Mouse (Mus musculus): ENCODE results near the gene Pitpna. TPM values are rescaled to one million over a fixed set of nuclear protein-coding genes. Genes with fewer than 3 reads are reported as not detected.
"Not testable (repeated sequence)": the region's sequence is repeated elsewhere in the genome, so short reads cannot be mapped to it uniquely, and the experiment has no call there.

Gene Pitpna
- polyA plus RNA-seq, 1 experiment from 2014 or later = 61.9 TPM

- no peaks in the 10 kb centered on the region for H3K9me3 ChIP-seq
- no peak overlapping the region for H3K4me3 ChIP-seq
- no peaks in the 10 kb centered on the region for H3K27me3 ChIP-seq (ENCODE audit: poor library complexity, severe bottlenecking)
- no peak overlapping the region for H3K27ac ChIP-seq
- H3K36me3 ChIP-seq (replicated peaks) = no peaks in the 10 kb centered on the region
- no peak for DNase-seq (ENCODE audit: extremely low spot score, low spot score)
- H3K4me1 ChIP-seq = no peaks in the 10 kb centered on the region
- WGBS = 95% methylated on average over 7 of the region's 7 CpGs
Observed at GRCm38 (mm10) chr11:75581495-75582149, 6.3 kb upstream of the Pitpna start.

- no peaks in the 10 kb centered on the region for H3K9me3 ChIP-seq
- H3K4me1 ChIP-seq = peaks cover 14% of the 10 kb centered on the region
- no peaks in the 10 kb centered on the region for H3K27me3 ChIP-seq (ENCODE audit: poor library complexity, severe bottlenecking)
- H3K36me3 ChIP-seq (replicated peaks) = no peaks in the 10 kb centered on the region
- no peak for DNase-seq (ENCODE audit: extremely low spot score, low spot score)
- H3K4me3 ChIP-seq = no peak overlapping the region
- H3K27ac ChIP-seq = no peak overlapping the region
- WGBS = 83% methylated on average over 2 of the region's 2 CpGs
Observed at GRCm38 (mm10) chr11:75583521-75583920, 4.4 kb upstream of the Pitpna start.

DNA sequence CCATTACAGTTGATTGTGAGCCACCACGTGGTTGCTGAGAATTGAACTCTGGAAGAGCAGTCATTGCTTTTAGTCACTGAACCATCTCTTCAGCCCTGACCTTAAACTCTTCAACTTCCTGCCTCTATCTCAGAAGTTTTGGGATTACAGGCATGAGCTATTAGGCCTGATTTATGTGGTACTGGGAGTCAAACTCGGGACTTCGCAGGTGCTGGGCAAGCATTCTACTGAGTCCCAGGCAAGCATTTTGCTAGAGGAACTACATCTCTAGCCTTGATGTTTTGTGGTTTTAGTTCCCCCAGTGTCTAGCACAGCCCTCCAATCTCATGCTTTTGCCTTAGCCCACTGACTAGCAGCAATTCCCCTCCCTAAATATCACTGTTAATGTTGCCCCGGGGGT is 2.8 kb upstream of the Pitpna start:
- H3K27ac ChIP-seq = no peak overlapping the region
- DNase-seq (ENCODE audit: extremely low spot score, low spot score) = no peak
- H3K9me3 ChIP-seq = no peaks in the 10 kb centered on the region
- H3K4me3 ChIP-seq = no peak overlapping the region
- H3K4me1 ChIP-seq = peaks cover 29% of the 10 kb centered on the region
- 86% methylated on average over 4 of the region's 4 CpGs for WGBS
- 0 out of 2 replicates have a peak, but pooled peaks cover under 1% of the 10 kb centered on the region for H3K36me3 ChIP-seq (replicated peaks)
- no peaks in the 10 kb centered on the region for H3K27me3 ChIP-seq (ENCODE audit: poor library complexity, severe bottlenecking)

- 72% methylated on average over 5 of the region's 5 CpGs for WGBS
- H3K9me3 ChIP-seq = no peaks in the 10 kb centered on the region
- peaks cover 33% of the 10 kb centered on the region for H3K4me1 ChIP-seq
- H3K4me3 ChIP-seq = no peak overlapping the region
- DNase-seq (ENCODE audit: extremely low spot score, low spot score) = no peak
- peaks cover 6% of the 10 kb centered on the region; the same call in 1 of the 2 replicates for H3K36me3 ChIP-seq (replicated peaks)
- no peaks in the 10 kb centered on the region for H3K27me3 ChIP-seq (ENCODE audit: poor library complexity, severe bottlenecking)
- no peak overlapping the region for H3K27ac ChIP-seq
Observed at GRCm38 (mm10) chr11:75585978-75586377, 1.9 kb upstream of the Pitpna start.

DNA sequence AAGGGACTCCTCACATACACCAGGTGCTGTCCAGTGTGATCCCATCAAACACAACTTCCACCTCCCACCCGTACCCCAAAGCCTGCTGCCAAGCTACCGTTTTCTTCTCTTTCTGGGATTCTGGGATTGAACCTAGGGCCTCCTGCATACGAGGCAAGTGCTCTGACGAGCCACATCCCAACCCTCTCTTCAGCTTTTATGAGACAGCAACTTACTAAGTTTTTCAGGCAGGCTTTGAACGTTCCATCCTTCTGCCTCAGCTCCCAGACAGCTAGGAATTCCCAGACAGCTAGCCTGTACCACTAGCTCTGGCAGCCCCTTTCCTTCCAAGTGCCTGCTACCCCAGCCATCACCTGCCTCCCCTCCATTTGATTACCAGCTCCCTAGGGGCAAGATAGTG is 934 bp upstream of the Pitpna start:
- DNase-seq (ENCODE audit: extremely low spot score, low spot score) = no peak
- H3K9me3 ChIP-seq = no peaks in the 10 kb centered on the region
- H3K36me3 ChIP-seq (replicated peaks) = peaks cover 14% of the 10 kb centered on the region
- H3K4me1 ChIP-seq = peaks cover 33% of the 10 kb centered on the region
- no peaks in the 10 kb centered on the region for H3K27me3 ChIP-seq (ENCODE audit: poor library complexity, severe bottlenecking)
- H3K4me3 ChIP-seq = no peak overlapping the region
- H3K27ac ChIP-seq = no peak overlapping the region; the same call in 1 of the 2 replicates
- 85% methylated on average over 5 of the region's 5 CpGs for WGBS

DNA sequence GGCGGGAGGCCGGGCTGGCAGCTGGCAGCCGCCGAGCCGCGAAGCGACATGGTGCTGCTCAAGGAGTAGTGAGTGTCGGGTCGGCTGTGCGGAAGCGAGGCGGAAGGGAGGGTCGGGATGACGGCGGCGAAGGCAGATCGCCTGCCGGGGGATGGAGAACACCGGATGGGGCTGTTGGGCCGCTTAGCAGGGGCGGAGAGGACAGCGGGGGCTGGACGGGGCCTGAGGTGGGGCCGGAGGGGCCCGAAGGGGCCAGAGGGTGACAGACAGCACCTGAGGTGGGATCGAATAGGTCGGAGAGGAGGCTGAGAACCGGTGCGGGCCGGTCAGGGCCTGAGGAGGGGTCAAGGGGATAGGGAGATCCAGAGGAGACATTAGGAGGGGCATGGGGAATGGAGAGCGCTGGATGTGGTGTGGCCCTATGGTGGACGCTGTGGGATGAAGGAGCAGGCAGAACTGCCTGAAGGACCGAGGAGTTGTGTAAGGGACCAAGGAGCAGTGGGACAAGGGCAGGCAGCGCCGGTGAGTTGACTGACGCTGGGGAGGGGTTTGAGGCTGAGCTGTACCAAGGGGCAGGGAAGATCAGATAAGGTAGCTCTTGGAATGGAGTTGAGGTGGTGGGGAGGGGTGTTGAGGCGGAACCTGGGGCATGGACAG is 516 bp downstream of the Pitpna start:
- Histone ChIP-seq H3K27ac (peak overlapping the region; percentile 89), H3K36me3 (replicated peaks) (peaks cover 29% of the 10 kb centered on the region), H3K4me3 (peak overlapping the region; percentile 76), H3K9me3 (no peaks in the 10 kb centered on the region), H3K4me1 (peaks cover 33% of the 10 kb centered on the region), H3K27me3 (ENCODE audit: poor library complexity, severe bottlenecking) (no peaks in the 10 kb centered on the region)
- DNase-seq (ENCODE audit: extremely low spot score, low spot score) = no peak
- under 1% methylated on average over 37 of the region's 37 CpGs for WGBS

DNA sequence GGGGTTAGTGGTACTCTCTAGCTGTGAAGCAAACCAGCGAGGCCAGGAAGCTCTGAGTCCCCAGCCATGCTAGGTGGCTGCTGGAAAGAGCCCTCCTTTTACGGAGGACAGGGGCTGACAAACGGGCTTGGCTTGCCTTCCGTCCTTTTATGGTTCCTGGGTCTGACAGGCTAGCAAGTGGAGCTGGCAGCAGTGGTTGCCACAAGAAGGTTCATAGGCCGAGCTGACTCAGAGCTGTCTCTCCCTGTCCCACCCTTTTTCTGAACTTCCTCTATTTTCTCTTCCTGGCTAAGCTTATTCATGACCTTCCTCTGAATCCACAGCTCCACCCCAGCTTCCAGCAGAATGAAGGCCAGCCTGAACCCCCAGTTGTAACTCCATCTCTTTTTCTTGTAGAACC is 4.7 kb downstream of the Pitpna start:
- WGBS = 95% methylated on average over 5 of the region's 5 CpGs
- H3K27me3 ChIP-seq (ENCODE audit: poor library complexity, severe bottlenecking) = no peaks in the 10 kb centered on the region
- no peak overlapping the region for H3K27ac ChIP-seq
- no peak overlapping the region for H3K4me3 ChIP-seq
- H3K36me3 ChIP-seq (replicated peaks) = peaks cover 70% of the 10 kb centered on the region
- no peak for DNase-seq (ENCODE audit: extremely low spot score, low spot score)
- peaks cover 33% of the 10 kb centered on the region for H3K4me1 ChIP-seq
- H3K9me3 ChIP-seq = no peaks in the 10 kb centered on the region

DNA sequence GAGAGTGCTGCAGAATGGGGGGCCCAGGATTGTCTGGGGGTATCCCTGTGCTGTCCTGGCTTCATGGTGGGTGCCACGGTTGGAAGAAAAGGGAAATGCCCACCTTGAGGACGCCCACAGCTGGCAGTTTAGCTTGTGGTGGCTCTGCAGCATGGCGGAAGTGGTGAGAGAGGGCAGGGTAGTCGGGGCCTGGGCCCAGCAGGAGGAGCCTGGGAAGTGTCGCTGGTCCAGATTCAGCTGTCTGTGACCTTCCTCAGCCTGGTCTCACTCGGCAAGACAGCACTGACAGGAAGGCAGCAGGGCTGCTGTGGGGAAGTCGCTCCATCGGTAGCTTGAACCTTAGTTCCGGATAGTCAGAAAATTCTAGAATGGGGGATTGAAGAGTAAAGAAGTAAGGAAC is 6.5 kb downstream of the Pitpna start:
- WGBS = 90% methylated on average over 9 of the region's 9 CpGs
- Histone ChIP-seq H3K4me3 (no peak overlapping the region), H3K27ac (no peak overlapping the region), H3K36me3 (replicated peaks) (peaks cover 87% of the 10 kb centered on the region), H3K27me3 (ENCODE audit: poor library complexity, severe bottlenecking) (no peaks in the 10 kb centered on the region), H3K4me1 (peaks cover 16% of the 10 kb centered on the region), H3K9me3 (no peaks in the 10 kb centered on the region)
- DNase-seq (ENCODE audit: extremely low spot score, low spot score) = no peak

DNA sequence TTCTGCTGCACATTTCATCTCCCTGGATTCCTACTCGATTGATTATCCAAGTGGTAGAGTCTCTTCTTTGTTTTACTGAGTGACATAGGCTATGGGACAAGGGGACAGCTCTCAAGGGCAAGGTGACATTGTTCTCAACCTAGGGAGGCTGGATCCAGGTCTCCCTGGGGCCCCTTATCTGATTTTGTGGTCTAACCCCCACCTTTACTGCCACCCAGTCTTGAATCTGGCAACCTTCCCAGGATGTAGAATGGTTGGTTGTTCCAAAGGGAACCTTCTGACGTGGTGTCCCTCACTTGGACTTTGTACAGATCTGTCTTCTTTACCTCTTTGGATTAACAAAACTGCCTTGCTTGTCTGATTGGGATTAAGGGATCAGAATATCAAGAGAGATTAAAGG is 7.5 kb downstream of the Pitpna start:
- Histone ChIP-seq H3K4me3 (no peak overlapping the region), H3K9me3 (no peaks in the 10 kb centered on the region), H3K27me3 (ENCODE audit: poor library complexity, severe bottlenecking) (no peaks in the 10 kb centered on the region), H3K27ac (no peak overlapping the region), H3K4me1 (peaks cover 6% of the 10 kb centered on the region), H3K36me3 (replicated peaks) (peaks cover 90% of the 10 kb centered on the region)
- 79% methylated on average over 2 of the region's 2 CpGs for WGBS
- no peak for DNase-seq (ENCODE audit: extremely low spot score, low spot score)

DNA sequence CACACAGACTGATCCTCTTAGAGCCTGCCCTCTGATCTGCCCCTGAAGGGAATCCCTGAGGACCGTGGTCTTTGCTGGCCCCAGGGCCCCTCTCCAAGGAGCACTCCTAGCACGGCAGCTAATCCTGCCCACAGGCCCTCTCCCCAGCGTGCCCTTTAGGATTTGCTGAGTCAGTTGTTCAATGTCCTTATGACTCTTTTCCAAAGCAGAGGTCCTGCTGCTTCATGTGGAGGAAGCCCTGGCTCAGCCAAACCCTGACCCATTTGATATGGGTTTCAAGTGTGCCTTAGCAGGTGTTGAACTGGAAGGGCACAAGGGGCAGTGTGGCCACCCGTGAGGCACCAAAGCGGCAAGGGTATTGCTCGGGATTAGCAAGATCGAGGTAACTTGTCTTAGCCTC is 7.9 kb downstream of the Pitpna start:
- Histone ChIP-seq H3K9me3 (no peaks in the 10 kb centered on the region), H3K36me3 (replicated peaks) (peaks cover 91% of the 10 kb centered on the region), H3K27ac (no peak overlapping the region), H3K4me1 (peaks cover 6% of the 10 kb centered on the region), H3K4me3 (no peak overlapping the region), H3K27me3 (ENCODE audit: poor library complexity, severe bottlenecking) (no peaks in the 10 kb centered on the region)
- no peak for DNase-seq (ENCODE audit: extremely low spot score, low spot score)
- 58% methylated on average over 7 of the region's 7 CpGs for WGBS

GRCm38 (mm10) chr11:75596726-75597255 is 8.9 kb downstream of the Pitpna start:
- peaks cover 94% of the 10 kb centered on the region for H3K36me3 ChIP-seq (replicated peaks)

GRCm38 (mm10) chr11:75598004-75598403 is 10.1 kb downstream of the Pitpna start:
- H3K27me3 ChIP-seq (ENCODE audit: poor library complexity, severe bottlenecking) = no peaks in the 10 kb centered on the region
- WGBS = 93% methylated on average over 6 of the region's 6 CpGs

More at GRCm38 (mm10) chr11:75596726-75597255, 8.9 kb downstream of the Pitpna start:
- Histone ChIP-seq H3K9me3 (no peaks in the 10 kb centered on the region), H3K4me1 (peaks cover 6% of the 10 kb centered on the region), H3K4me3 (no peak overlapping the region), H3K27ac (no peak overlapping the region), H3K27me3 (ENCODE audit: poor library complexity, severe bottlenecking) (no peaks in the 10 kb centered on the region)
- no peak for DNase-seq (ENCODE audit: extremely low spot score, low spot score)
- 95% methylated on average over 3 of the region's 3 CpGs for WGBS

GRCm38 (mm10) chr11:75599802-75600201 is 11.9 kb downstream of the Pitpna start:
- H3K36me3 ChIP-seq (replicated peaks) = peaks cover 91% of the 10 kb centered on the region

More at GRCm38 (mm10) chr11:75598004-75598403, 10.1 kb downstream of the Pitpna start:
- Histone ChIP-seq H3K4me1 (peaks cover 6% of the 10 kb centered on the region), H3K27ac (no peak overlapping the region), H3K4me3 (no peak overlapping the region), H3K9me3 (no peaks in the 10 kb centered on the region), H3K36me3 (replicated peaks) (peaks cover 94% of the 10 kb centered on the region)
- no peak for DNase-seq (ENCODE audit: extremely low spot score, low spot score)

More at GRCm38 (mm10) chr11:75599802-75600201, 11.9 kb downstream of the Pitpna start:
- WGBS = 94% methylated on average over 17 of the region's 17 CpGs
- DNase-seq (ENCODE audit: extremely low spot score, low spot score); H3K9me3 ChIP-seq; H3K27ac ChIP-seq; H3K4me1 ChIP-seq; H3K4me3 ChIP-seq; H3K27me3 ChIP-seq (ENCODE audit: poor library complexity, severe bottlenecking): not testable (repeated sequence)

Measured in forebrain, embryonic 10.5 days (tissue).